Mouse (Mus musculus): ENCODE results near the gene Dpysl4.
A peak's percentile ranks its signal among the peaks of the same experiment; 100 is the strongest.

Dpysl4 gene

GRCm38 (mm10) chr7:139096399-139096798, 10.6 kb downstream of the Dpysl4 start:
- DNase-seq (ENCODE audit: low read depth, low spot score) = no peak

- no peak for DNase-seq (ENCODE audit: low read depth, low spot score)
Observed at GRCm38 (mm10) chr7:139100531-139101095, 14.8 kb downstream of the Dpysl4 start.

GRCm38 (mm10) chr7:139101286-139101804, 15.5 kb downstream of the Dpysl4 start:
- DNase-seq (ENCODE audit: low read depth, low spot score) = no peak

GRCm38 (mm10) chr7:139101826-139102225, 16.0 kb downstream of the Dpysl4 start:
- no peak for DNase-seq (ENCODE audit: low read depth, low spot score)

GRCm38 (mm10) chr7:139103960-139104381, 18.2 kb downstream of the Dpysl4 start:
- DNase-seq (ENCODE audit: low read depth, low spot score) = no peak

GRCm38 (mm10) chr7:139105076-139105475, 19.3 kb downstream of the Dpysl4 start:
- no peak for DNase-seq (ENCODE audit: low read depth, low spot score)

- DNase-seq (ENCODE audit: low read depth, low spot score) = no peak
Observed at GRCm38 (mm10) chr7:139105705-139106104, 19.9 kb downstream of the Dpysl4 start.

GRCm38 (mm10) chr7:139107908-139108650, 22.3 kb downstream of the Dpysl4 start:
- peak; percentile 59 for DNase-seq (ENCODE audit: low read depth, low spot score)

GRCm38 (mm10) chr7:139119152-139119774, 33.5 kb downstream of the Dpysl4 start:
- no peak for DNase-seq (ENCODE audit: low read depth, low spot score)

- DNase-seq (ENCODE audit: low read depth, low spot score) = no peak
Observed at GRCm38 (mm10) chr7:139119775-139120153, 34.0 kb downstream of the Dpysl4 start.

GRCm38 (mm10) chr7:139125881-139126280, 40.1 kb downstream of the Dpysl4 start:
- DNase-seq (ENCODE audit: low read depth, low spot score) = no peak

- DNase-seq (ENCODE audit: low read depth, low spot score) = no peak
Observed at GRCm38 (mm10) chr7:139126549-139126948, 40.7 kb downstream of the Dpysl4 start.

- DNase-seq (ENCODE audit: low read depth, low spot score) = no peak
Observed at GRCm38 (mm10) chr7:139128994-139129393, 43.2 kb downstream of the Dpysl4 start.

- DNase-seq (ENCODE audit: low read depth, low spot score) = no peak
Observed at GRCm38 (mm10) chr7:139130361-139130760, 44.6 kb downstream of the Dpysl4 start.

- no peak for DNase-seq (ENCODE audit: low read depth, low spot score)
Observed at GRCm38 (mm10) chr7:139131538-139131937, 45.7 kb downstream of the Dpysl4 start.

GRCm38 (mm10) chr7:139133446-139133845, 47.6 kb downstream of the Dpysl4 start:
- DNase-seq (ENCODE audit: low read depth, low spot score) = no peak

- DNase-seq (ENCODE audit: low read depth, low spot score) = no peak
Observed at GRCm38 (mm10) chr7:139135236-139135635, 49.4 kb downstream of the Dpysl4 start.

GRCm38 (mm10) chr7:139136906-139137491, 51.2 kb downstream of the Dpysl4 start:
- no peak for DNase-seq (ENCODE audit: low read depth, low spot score)

GRCm38 (mm10) chr7:139139921-139140461, 54.2 kb downstream of the Dpysl4 start:
- DNase-seq (ENCODE audit: low read depth, low spot score) = no peak

GRCm38 (mm10) chr7:139143785-139144184, 58.0 kb downstream of the Dpysl4 start:
- DNase-seq (ENCODE audit: low read depth, low spot score) = no peak

GRCm38 (mm10) chr7:139145891-139146290, 60.1 kb downstream of the Dpysl4 start:
- DNase-seq (ENCODE audit: low read depth, low spot score) = no peak

- DNase-seq (ENCODE audit: low read depth, low spot score) = no peak
Observed at GRCm38 (mm10) chr7:139147360-139147759, 61.6 kb downstream of the Dpysl4 start.
